Mouse (Mus musculus): ENCODE data around the gene Crybg1.

Crybg1 gene

GRCm38 (mm10) chr10:44091757-44092156, 56.9 kb downstream of the Crybg1 start:
- no peak for DNase-seq

- DNase-seq, result no peak
Observed at GRCm38 (mm10) chr10:44080351-44080750, 68.3 kb downstream of the Crybg1 start.

GRCm38 (mm10) chr10:44078799-44079521, 69.7 kb downstream of the Crybg1 start:
- no peak for DNase-seq

GRCm38 (mm10) chr10:44071095-44071494, 77.6 kb downstream of the Crybg1 start:
- peak; percentile 69 to 79 for DNase-seq

GRCm38 (mm10) chr10:44069131-44069530, 79.5 kb downstream of the Crybg1 start:
- DNase-seq, result no peak

- DNase-seq, result no peak
Observed at GRCm38 (mm10) chr10:44065848-44066360, 82.7 kb downstream of the Crybg1 start.

GRCm38 (mm10) chr10:44062981-44063380, 85.7 kb downstream of the Crybg1 start:
- no peak for DNase-seq

GRCm38 (mm10) chr10:44050913-44051312, 97.7 kb downstream of the Crybg1 start:
- no peak for DNase-seq

GRCm38 (mm10) chr10:44044727-44045126, 103.9 kb downstream of the Crybg1 start:
- no peak for DNase-seq

- no peak for DNase-seq
Observed at GRCm38 (mm10) chr10:44043630-44044029, 105.0 kb downstream of the Crybg1 start.

GRCm38 (mm10) chr10:44039185-44039584, 109.5 kb downstream of the Crybg1 start:
- DNase-seq, result no peak

- DNase-seq, result no peak
Observed at GRCm38 (mm10) chr10:44037918-44038544, 110.6 kb downstream of the Crybg1 start.

- DNase-seq, result no peak
Observed at GRCm38 (mm10) chr10:44029566-44029965, 119.1 kb downstream of the Crybg1 start.

- DNase-seq, result no peak
Observed at GRCm38 (mm10) chr10:44027226-44027625, 121.4 kb downstream of the Crybg1 start.

GRCm38 (mm10) chr10:44026105-44026504, 122.5 kb downstream of the Crybg1 start:
- DNase-seq, result no peak

GRCm38 (mm10) chr10:44024705-44025104, 123.9 kb downstream of the Crybg1 start:
- no peak for DNase-seq

- no peak for DNase-seq
Observed at GRCm38 (mm10) chr10:44020141-44020540, 128.5 kb downstream of the Crybg1 start.

GRCm38 (mm10) chr10:44018562-44018961, 130.1 kb downstream of the Crybg1 start:
- DNase-seq, result no peak

- no peak for DNase-seq
Observed at GRCm38 (mm10) chr10:44015631-44016030, 133.0 kb downstream of the Crybg1 start.

GRCm38 (mm10) chr10:44013885-44014284, 134.8 kb downstream of the Crybg1 start:
- DNase-seq, result no peak

GRCm38 (mm10) chr10:44011408-44011807, 137.2 kb downstream of the Crybg1 start:
- no peak for DNase-seq

- DNase-seq, result peak in 1 of 2 experiments; percentile 17
Observed at GRCm38 (mm10) chr10:44008808-44009207, 139.8 kb downstream of the Crybg1 start.

GRCm38 (mm10) chr10:44006815-44007214, 141.8 kb downstream of the Crybg1 start:
- DNase-seq, result no peak

Data from kidney, postnatal 4 days (tissue).